ENCODE assay signal across 17 mouse cellular contexts in genomic region chr19:43659632-43660031, GRCm38 (mm10). TPM values are rescaled to one million over a fixed set of nuclear protein-coding genes. Genes with fewer than 3 reads are reported as not detected.
"Had no signal": no experiment of that assay in that cellular context is flagged by ENCODE, and none has a peak within 500 bp of the region (broad histone marks: within the 10 kb centered on the region; RNA-seq: fewer than 3 reads in every experiment).

No protein-coding gene starts in this region.

- DNase-seq: kidney, adult 8-10 months; left cerebral cortex, postnatal 4 days; lung, adult 18-20 months; lung, postnatal 36 days; thymus, adult 18-20 months; thymus, postnatal 25 days had no signal

RNA-seq across cellular contexts. Expression of gene Nkx2-3, which starts 47.5 kb away (rescaled TPM):
- total RNA-seq: layer of hippocampus, adult 8-10 months; layer of hippocampus, postnatal 14 days; left cerebral cortex, adult 18-20 months; left cerebral cortex, postnatal 10 days; left cerebral cortex, postnatal 4 days; liver, adult 2 months; monocyte, adult 5-6 weeks; neutrophil, adult 5-6 weeks had no signal
- polyA plus RNA-seq: kidney, postnatal 0 days; limb, embryonic 13.5 days; lung, embryonic 16.5 days; neural tube, embryonic 12.5 days had no signal
